Mouse (Mus musculus) midbrain, embryonic 13.5 days (tissue): Measurements from ENCODE around the gene Aloxe3. TPM values are rescaled to one million over a fixed set of nuclear protein-coding genes. Genes with fewer than 3 reads are reported as not detected.
A peak's percentile ranks its signal among the peaks of the same experiment; 100 is the strongest.

Experiments used
- ATAC-seq: fragments of 200-750 bp; cut with Nextera tagmentation; 2 replicates; pipeline ENCODE4 v1.8.0; 2017; ENCODE audit warnings: mild to moderate bottlenecking, moderate TSS enrichment, moderate library complexity
- H3K27ac ChIP-seq: fragments of 300-500 bp; sonication (generic); 2 replicates; pipeline ENCODE4 v1.5.1; 2015; ENCODE audit warnings: inconsistent platforms, mild to moderate bottlenecking, moderate library complexity
- H3K27me3 ChIP-seq: fragments of 300-500 bp; sonication (generic); 2 replicates; pipeline ENCODE4 v1.6.1; 2015; ENCODE audit warnings: mild to moderate bottlenecking, inconsistent platforms
- H3K36me3 ChIP-seq: fragments of 300-500 bp; sonication (generic); 2 replicates; pipeline ENCODE4 v1.6.1; 2015; ENCODE audit warnings: mild to moderate bottlenecking, inconsistent platforms
- H3K4me1 ChIP-seq: fragments of 300-500 bp; sonication (generic); replicated peaks from 2 replicates; pipeline ENCODE4 v1.6.1; 2015; ENCODE audit warnings: inconsistent platforms
- H3K4me2 ChIP-seq: fragments of 300-500 bp; sonication (generic); replicated peaks from 2 replicates; pipeline ENCODE4 v1.6.1; 2015; ENCODE audit warnings: moderate library complexity, mild to moderate bottlenecking, inconsistent platforms
- H3K4me3 ChIP-seq: fragments of 300-500 bp; sonication (generic); replicated peaks from 2 replicates; pipeline ENCODE4 v1.5.1; 2015; ENCODE audit warnings: mild to moderate bottlenecking, inconsistent platforms
- H3K9ac ChIP-seq: fragments of 300-500 bp; sonication (generic); replicated peaks from 2 replicates; pipeline ENCODE4 v1.6.1; 2015; ENCODE audit warnings: mild to moderate bottlenecking, inconsistent platforms
- H3K9me3 ChIP-seq: fragments of 300-500 bp; sonication (generic); 2 replicates; pipeline ENCODE4 v1.6.1; 2016; ENCODE audit warnings: mild to moderate bottlenecking, inconsistent platforms
- WGBS: fragments of 180-500 bp; shearing (Covaris S2); methylation state at CpG from one replicate; pipeline ENCODE4 v1.1.7; 2015; 5-methylcytosine and 5-hydroxymethylcytosine counted together
- polyA plus RNA-seq: library from polyadenylated mRNA; unstranded; fragments of >200 nt; fragmentation: Nextera tagmentation; extraction: Ambion mirVana; gene quantifications from 2 replicates; pipeline ENCODE4 v1.2.1, GENCODE M21; 2015

The Aloxe3 gene
- polyA plus RNA-seq, 1 experiment from 2014 or later = 0.39 TPM

- peaks cover 28% of the 10 kb centered on the region for H3K36me3 ChIP-seq
- ATAC-seq = no peak
- peaks cover 34% of the 10 kb centered on the region for H3K27me3 ChIP-seq
- 61% methylated on average over 4 of the region's 4 CpGs for WGBS
- H3K9ac ChIP-seq = 0 out of 2 replicates have a peak overlapping the region, but pooled peaks have one; percentile 1
- H3K9me3 ChIP-seq = no peaks in the 10 kb centered on the region
- peak overlapping the region; percentile 55; the same call in 1 of the 2 replicates for H3K4me2 ChIP-seq
- H3K4me3 ChIP-seq = no peak overlapping the region
- H3K27ac ChIP-seq = no peak overlapping the region
- peaks cover 16% of the 10 kb centered on the region for H3K4me1 ChIP-seq
These were observed 13.8 kb upstream of the Aloxe3 start for GRCm38 (mm10) chr11:69111865-69112264.

- ATAC-seq = no peak
- Histone ChIP-seq H3K9me3 (no peaks in the 10 kb centered on the region), H3K4me2 (no peak overlapping the region), H3K27me3 (peaks cover 35% of the 10 kb centered on the region), H3K4me3 (no peak overlapping the region), H3K9ac (no peak overlapping the region), H3K4me1 (peaks cover 34% of the 10 kb centered on the region), H3K27ac (no peak overlapping the region), H3K36me3 (peaks cover 6% of the 10 kb centered on the region)
- WGBS = 68% methylated on average over 3 of the region's 3 CpGs
These were observed 11.7 kb upstream of the Aloxe3 start for GRCm38 (mm10) chr11:69114018-69114417.

GRCm38 (mm10) chr11:69114621-69115020, 11.1 kb upstream of the Aloxe3 start:
- no peak overlapping the region for H3K4me2 ChIP-seq
- H3K27ac ChIP-seq = no peak overlapping the region
- 80% methylated on average over 3 of the region's 3 CpGs for WGBS
- ATAC-seq = no peak
- no peaks in the 10 kb centered on the region for H3K9me3 ChIP-seq
- H3K27me3 ChIP-seq = peaks cover 40% of the 10 kb centered on the region
- H3K36me3 ChIP-seq = peaks cover under 1% of the 10 kb centered on the region; the same call in 1 of the 2 replicates
- no peak overlapping the region for H3K9ac ChIP-seq
- H3K4me1 ChIP-seq = peaks cover 40% of the 10 kb centered on the region
- no peak overlapping the region for H3K4me3 ChIP-seq

GRCm38 (mm10) chr11:69116843-69117242, 8.9 kb upstream of the Aloxe3 start:
- H3K27me3 ChIP-seq = peaks cover 60% of the 10 kb centered on the region
- peak overlapping the region; percentile 98 for H3K4me2 ChIP-seq
- no peak for ATAC-seq
- no peaks in the 10 kb centered on the region for H3K9me3 ChIP-seq
- no peak overlapping the region for H3K9ac ChIP-seq
- H3K36me3 ChIP-seq = no peaks in the 10 kb centered on the region
- H3K4me1 ChIP-seq = peaks cover 52% of the 10 kb centered on the region
- H3K4me3 ChIP-seq = peak overlapping the region; percentile 82
- H3K27ac ChIP-seq = no peak overlapping the region
- WGBS = 52% methylated on average over 5 of the region's 5 CpGs

- ATAC-seq = no peak
- WGBS = under 1% methylated on average over 45 of the region's 45 CpGs
- peak overlapping the region; percentile 79 for H3K9ac ChIP-seq
- H3K4me1 ChIP-seq = peaks cover 55% of the 10 kb centered on the region
- H3K4me3 ChIP-seq = peak overlapping the region; percentile 82
- H3K27me3 ChIP-seq = peaks cover 51% of the 10 kb centered on the region
- H3K4me2 ChIP-seq = peak overlapping the region; percentile 98
- H3K27ac ChIP-seq = peak overlapping the region; percentile 40
- H3K9me3 ChIP-seq = no peaks in the 10 kb centered on the region
- H3K36me3 ChIP-seq = no peaks in the 10 kb centered on the region
These were observed 7.7 kb upstream of the Aloxe3 start for GRCm38 (mm10) chr11:69117737-69118695.

- WGBS = under 1% methylated on average over 15 of the region's 15 CpGs
- Histone ChIP-seq H3K27ac (no peak overlapping the region), H3K36me3 (no peaks in the 10 kb centered on the region), H3K9ac (no peak overlapping the region), H3K27me3 (peaks cover 51% of the 10 kb centered on the region), H3K9me3 (no peaks in the 10 kb centered on the region), H3K4me3 (peak overlapping the region; percentile 82), H3K4me2 (peak overlapping the region; percentile 98), H3K4me1 (peaks cover 55% of the 10 kb centered on the region)
- no peak for ATAC-seq
These were observed 6.9 kb upstream of the Aloxe3 start for GRCm38 (mm10) chr11:69118765-69119164.

- no peak for ATAC-seq
- Histone ChIP-seq H3K27me3 (peaks cover 45% of the 10 kb centered on the region), H3K9ac (peak overlapping the region; percentile 17; the same call in 1 of the 2 replicates), H3K4me2 (peak overlapping the region; percentile 98), H3K27ac (no peak overlapping the region), H3K9me3 (no peaks in the 10 kb centered on the region), H3K4me1 (peaks cover 55% of the 10 kb centered on the region), H3K4me3 (peak overlapping the region; percentile 82), H3K36me3 (no peaks in the 10 kb centered on the region)
- 30% methylated on average over 14 of the region's 14 CpGs for WGBS
These were observed 6.1 kb upstream of the Aloxe3 start for GRCm38 (mm10) chr11:69119446-69120155.

DNA sequence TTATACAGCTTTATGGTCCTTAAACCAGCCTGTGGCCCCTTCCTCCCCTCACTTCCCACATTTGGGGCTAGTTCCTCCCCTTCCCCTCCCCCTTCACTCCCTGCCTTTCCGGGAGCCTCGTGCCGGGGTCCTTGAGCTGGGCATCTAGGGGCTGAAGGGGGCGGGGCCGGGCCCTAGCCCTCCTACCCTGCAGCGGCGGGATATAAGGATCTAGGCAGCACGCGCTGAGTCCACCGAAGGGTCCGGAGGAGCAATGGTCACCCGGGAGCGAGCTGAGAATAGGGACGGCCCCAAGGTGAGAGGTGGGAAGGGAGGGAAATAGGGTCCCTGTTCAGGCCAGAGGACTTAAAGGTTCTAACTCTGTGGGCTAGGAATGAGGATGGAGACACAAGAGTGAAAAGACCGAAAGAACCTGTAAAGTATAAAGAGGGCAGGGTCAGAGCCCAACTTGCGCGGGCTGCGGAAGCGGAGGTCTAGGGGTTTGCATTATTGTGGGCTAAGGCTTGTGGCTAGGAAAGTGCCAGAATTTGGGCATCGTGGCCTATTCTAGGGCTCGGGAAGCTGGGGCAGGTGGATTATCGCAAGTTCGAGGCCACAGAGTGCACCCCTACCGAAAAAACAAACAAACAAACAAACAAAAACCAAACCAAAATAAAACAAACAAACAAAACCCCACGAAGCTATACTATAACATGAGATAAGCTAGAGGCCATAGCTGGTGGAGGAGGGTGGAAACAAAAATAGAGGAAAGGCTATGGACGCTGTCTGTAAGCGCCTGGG, 5.3 kb upstream of the Aloxe3 start, which contains the start of gene Hes7:
Gene Hes7, plus strand, starts transcription at position 184 of the 780 bp plus-strand sequence.
- peaks cover 56% of the 10 kb centered on the region for H3K4me1 ChIP-seq
- H3K9ac ChIP-seq = peak within 1 kb of the TSS; percentile 80
- H3K4me2 ChIP-seq = peak within 1 kb of the TSS; percentile 98
- H3K27me3 ChIP-seq = peaks cover 42% of the 10 kb centered on the region
- no peak for ATAC-seq
- no peak within 1 kb of the TSS for H3K27ac ChIP-seq
- H3K9me3 ChIP-seq = no peaks in the 10 kb centered on the region
- peak within 1 kb of the TSS; percentile 82 for H3K4me3 ChIP-seq
- H3K36me3 ChIP-seq = no peaks in the 10 kb centered on the region
- WGBS = 2% methylated on average over 27 of the region's 27 CpGs

GRCm38 (mm10) chr11:69121001-69121740, 4.5 kb upstream of the Aloxe3 start:
- H3K4me1 ChIP-seq = peaks cover 64% of the 10 kb centered on the region

DNA sequence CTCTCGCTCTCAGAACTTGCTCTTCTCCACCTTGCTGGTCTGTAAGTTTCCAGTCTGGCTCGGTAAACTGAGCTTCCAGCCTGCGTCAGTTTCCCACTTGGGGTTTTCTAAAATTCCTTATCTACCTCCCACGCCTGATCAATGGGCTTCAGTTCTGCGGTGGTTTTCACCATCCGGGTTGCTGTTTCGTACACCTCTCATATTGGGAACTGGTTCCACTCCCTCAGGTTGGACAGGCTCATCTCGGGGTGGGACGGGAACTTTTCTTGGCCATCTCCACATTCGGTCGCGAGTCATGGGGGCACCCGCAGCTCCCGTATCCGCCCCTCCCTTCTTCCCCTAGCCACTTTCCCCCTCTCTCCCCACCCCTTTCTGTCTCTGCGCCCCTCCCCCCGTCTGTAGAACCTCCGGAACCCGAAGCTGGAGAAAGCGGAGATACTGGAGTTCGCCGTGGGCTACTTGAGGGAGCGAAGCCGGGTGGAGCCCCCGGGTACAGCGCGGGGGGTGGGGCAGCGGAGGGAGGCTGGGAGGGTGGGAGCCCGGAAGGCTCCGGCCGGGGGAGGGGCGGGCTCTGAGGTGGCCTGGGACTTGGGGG, 3.9 kb upstream of the Aloxe3 start:
- Histone ChIP-seq H3K4me3 (peak overlapping the region; percentile 75), H3K9me3 (no peaks in the 10 kb centered on the region), H3K4me1 (peaks cover 68% of the 10 kb centered on the region), H3K4me2 (peak overlapping the region; percentile 98), H3K27me3 (peaks cover 32% of the 10 kb centered on the region), H3K9ac (peak overlapping the region; percentile 80), H3K36me3 (no peaks in the 10 kb centered on the region), H3K27ac (no peak overlapping the region)
- ATAC-seq = no peak
- WGBS = under 1% methylated on average over 31 of the region's 32 CpGs

More at GRCm38 (mm10) chr11:69121001-69121740, 4.5 kb upstream of the Aloxe3 start:
- H3K9me3 ChIP-seq = no peaks in the 10 kb centered on the region
- 1% methylated on average over 27 of the region's 33 CpGs for WGBS
- no peak overlapping the region for H3K27ac ChIP-seq
- H3K27me3 ChIP-seq = peaks cover 36% of the 10 kb centered on the region
- ATAC-seq = no peak
- peak overlapping the region; percentile 98 for H3K4me2 ChIP-seq
- peak overlapping the region; percentile 75 for H3K4me3 ChIP-seq
- no peaks in the 10 kb centered on the region for H3K36me3 ChIP-seq
- peak overlapping the region; percentile 80 for H3K9ac ChIP-seq
